Mouse (Mus musculus) fibroblast of lung, adult 2 months (primary cell): Measurements from ENCODE around the gene Bfsp1.

Source experiments
- DNase-seq: peaks from one replicate; pipeline ENCODE4 v3.0.0-alpha.2; 2011; ENCODE audit warnings: low read depth

Gene Bfsp1

DNA sequence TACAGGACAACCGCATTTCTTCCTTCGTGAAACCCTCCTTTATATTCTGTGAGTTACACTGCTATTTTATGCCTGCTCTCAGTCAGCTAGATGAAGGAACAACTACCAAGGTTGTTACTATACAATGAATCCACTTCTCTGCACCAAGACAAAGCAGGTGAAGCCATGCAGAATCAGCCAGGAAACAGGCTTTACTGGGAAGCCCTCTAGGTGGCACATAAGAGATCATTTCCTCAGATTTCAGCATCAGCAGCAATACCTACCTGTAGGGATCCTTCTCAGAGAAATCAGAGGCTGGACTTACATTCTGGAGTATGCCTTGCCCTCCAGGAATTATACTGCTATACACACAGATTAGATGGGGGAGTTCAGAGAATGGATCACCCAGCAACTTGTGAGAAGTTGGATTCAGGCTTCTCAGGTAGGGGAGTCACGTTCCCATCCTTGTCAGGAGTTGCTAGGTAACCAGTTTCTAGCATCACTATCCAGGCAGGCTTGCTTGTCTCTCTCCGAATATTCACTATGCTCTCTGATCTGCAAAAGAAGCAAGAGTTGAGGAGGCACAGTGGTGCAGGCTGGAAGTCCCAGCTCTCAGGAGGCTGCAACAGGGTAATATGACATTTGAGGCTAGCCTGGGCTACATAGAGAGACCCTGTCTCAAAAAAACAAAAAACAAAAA lies 66.5 kb downstream of the Bfsp1 start:
- no peak for DNase-seq

DNA sequence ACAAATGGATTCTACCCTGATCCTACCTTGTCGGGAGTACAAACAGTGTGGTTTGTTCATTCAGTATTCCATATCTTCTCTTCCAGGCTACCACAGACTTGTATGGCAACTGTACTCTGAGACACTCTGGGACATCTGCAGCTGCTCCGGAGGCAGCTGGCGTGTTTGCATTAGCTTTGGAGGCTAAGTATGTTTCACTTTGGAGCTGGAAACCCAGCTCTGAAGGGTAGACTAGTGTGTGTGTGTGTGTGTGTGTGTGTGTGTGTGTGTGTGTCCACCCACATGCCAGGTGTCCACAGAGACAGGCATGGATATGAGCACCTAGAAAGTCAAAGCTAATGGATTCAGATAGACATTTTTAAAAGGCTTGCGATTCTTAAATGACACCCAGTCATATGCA lies 67.1 kb downstream of the Bfsp1 start:
- no peak for DNase-seq

DNA sequence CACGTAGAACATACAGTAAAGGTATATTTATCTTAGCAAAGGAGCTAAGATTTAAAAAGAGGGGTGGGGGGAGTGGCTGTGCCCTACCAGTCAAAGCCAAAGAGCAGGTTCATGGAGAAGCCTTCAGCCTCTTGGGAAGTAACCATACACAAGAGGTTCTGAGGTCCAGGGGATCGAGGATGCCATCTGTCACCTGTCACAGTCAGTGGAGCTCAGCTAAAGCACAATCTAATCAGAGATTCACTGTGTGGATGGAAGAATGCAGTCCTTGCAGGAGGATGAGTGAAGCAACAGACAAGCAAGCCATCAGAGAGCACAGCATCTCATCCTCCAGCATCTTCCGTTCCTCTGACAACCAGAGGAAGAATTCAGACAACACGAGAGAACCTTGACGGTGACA lies 73.1 kb downstream of the Bfsp1 start:
- DNase-seq = no peak

DNA sequence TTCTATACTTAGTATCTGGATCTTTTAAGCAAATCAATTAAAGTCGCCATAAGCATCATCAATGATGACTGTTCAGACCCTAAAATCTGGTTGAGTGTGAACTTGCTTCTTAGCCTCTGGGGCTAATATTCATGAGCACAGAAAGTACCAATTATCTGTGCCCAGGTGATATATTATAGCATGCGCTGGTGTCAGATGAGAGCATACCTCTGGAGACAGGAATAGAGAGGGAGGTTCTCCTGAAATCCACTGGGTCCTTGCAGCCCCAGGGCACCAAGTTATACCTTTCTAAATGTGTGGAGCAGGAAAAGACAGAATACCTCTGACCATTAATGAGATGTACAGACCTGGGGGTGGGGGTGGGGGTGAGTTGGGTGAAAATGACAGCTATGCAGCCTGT lies 82.7 kb downstream of the Bfsp1 start:
- DNase-seq = no peak
